10 mouse cellular contexts compared by ENCODE assay signal in the genomic region with DNA sequence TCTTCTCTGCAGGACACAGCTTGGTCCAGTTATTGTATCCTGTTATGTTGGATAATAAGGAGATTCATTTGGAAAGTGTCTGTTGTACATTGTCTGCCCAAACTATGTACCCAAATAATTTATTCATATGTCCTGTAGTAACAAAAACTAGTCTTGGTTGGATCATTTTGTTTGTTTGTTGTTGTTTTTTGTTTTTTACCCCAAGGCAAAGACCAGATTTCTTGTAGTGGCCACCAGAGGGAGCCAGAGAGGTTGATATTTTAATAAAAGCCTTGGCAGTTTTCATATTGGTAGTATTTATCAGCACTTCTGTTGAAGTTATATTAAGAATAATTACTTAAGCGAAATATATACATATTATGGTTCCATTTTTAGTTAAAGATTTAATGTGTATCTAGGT. TPM values are rescaled to one million over a fixed set of nuclear protein-coding genes. Genes with fewer than 3 reads are reported as not detected.
DNase-seq lines count a peak whose midpoint lies in the region; ATAC-seq lines count a peak whose summit lies in the region.
"Had no signal": no experiment of that assay in that cellular context is flagged by ENCODE, and none has a peak within 500 bp of the region (broad histone marks: within the 10 kb centered on the region; RNA-seq: fewer than 3 reads in every experiment).

No protein-coding gene starts in this region.

- H3K27ac ChIP-seq in hindbrain, embryonic 14.5 days = no peak overlapping the region
- no peak overlapping the region for H3K27ac ChIP-seq in hindbrain, embryonic 12.5 days
- H3K27ac ChIP-seq in neural tube, embryonic 11.5 days (ENCODE audit: low read depth, low read length) = no peak overlapping the region
- H3K27ac ChIP-seq in intestine, embryonic 16.5 days (ENCODE audit: low read length) = no peak overlapping the region
- H3K27ac ChIP-seq: stomach, embryonic 15.5 days had no signal

- H3K4me2 ChIP-seq in hindbrain, embryonic 14.5 days (replicated peaks) = no peak overlapping the region
- no peak overlapping the region for H3K4me2 ChIP-seq in hindbrain, embryonic 12.5 days (replicated peaks)
- no peak overlapping the region for H3K4me2 ChIP-seq in neural tube, embryonic 11.5 days (ENCODE audit: low read depth)
- no peak overlapping the region for H3K4me2 ChIP-seq in intestine, embryonic 16.5 days (ENCODE audit: low read depth, low read length)
- H3K4me2 ChIP-seq: stomach, embryonic 15.5 days had no signal

- no peak for ATAC-seq in hindbrain, embryonic 14.5 days (ENCODE audit: low FRiP score)
- no peak for ATAC-seq in hindbrain, embryonic 12.5 days (ENCODE audit: low FRiP score)
- no peak for ATAC-seq in neural tube, embryonic 11.5 days (ENCODE audit: insufficient read depth, low FRiP score, low TSS enrichment)
- ATAC-seq in megakaryocyte-erythroid progenitor cell, adult 5-6 weeks (replicated peaks; ENCODE audit: low FRiP score, low TSS enrichment, poor library complexity, severe bottlenecking) = no peak
- ATAC-seq in intestine, embryonic 16.5 days = no peak

- no peaks in the 10 kb centered on the region for H3K36me3 ChIP-seq in hindbrain, embryonic 14.5 days (replicated peaks; ENCODE audit: control insufficient read depth, insufficient read depth)
- H3K36me3 ChIP-seq in hindbrain, embryonic 12.5 days = no peaks in the 10 kb centered on the region
- H3K36me3 ChIP-seq in neural tube, embryonic 11.5 days (ENCODE audit: control insufficient read depth, insufficient read depth, low read length) = no peaks in the 10 kb centered on the region
- 0 out of 2 replicates have a peak, but pooled peaks cover 3% of the 10 kb centered on the region for H3K36me3 ChIP-seq in intestine, embryonic 16.5 days (ENCODE audit: control insufficient read depth, insufficient read depth, low read length)

- H3K4me3 ChIP-seq in hindbrain, embryonic 14.5 days (replicated peaks; ENCODE audit: low read length) = no peak overlapping the region
- H3K4me3 ChIP-seq in hindbrain, embryonic 12.5 days = no peak overlapping the region
- H3K4me3 ChIP-seq in neural tube, embryonic 11.5 days (ENCODE audit: low read depth, low read length) = no peak overlapping the region
- H3K4me3 ChIP-seq in intestine, embryonic 16.5 days (ENCODE audit: low read length) = no peak overlapping the region
- H3K4me3 ChIP-seq: megakaryocyte, embryonic 14.5 days; stomach, embryonic 15.5 days had no signal

- H3K9me3 ChIP-seq in hindbrain, embryonic 14.5 days (ENCODE audit: control insufficient read depth, low read length) = no peaks in the 10 kb centered on the region
- no peaks in the 10 kb centered on the region for H3K9me3 ChIP-seq in hindbrain, embryonic 12.5 days (replicated peaks)
- H3K9me3 ChIP-seq in neural tube, embryonic 11.5 days (ENCODE audit: control insufficient read depth, low read length) = no peaks in the 10 kb centered on the region
- H3K9me3 ChIP-seq in intestine, embryonic 16.5 days (ENCODE audit: control insufficient read depth, low read length) = no peaks in the 10 kb centered on the region
- H3K9me3 ChIP-seq: megakaryocyte, embryonic 14.5 days; stomach, embryonic 15.5 days had no signal

- no peaks in the 10 kb centered on the region for H3K27me3 ChIP-seq in hindbrain, embryonic 14.5 days (ENCODE audit: control insufficient read depth, insufficient read depth, low read length)
- no peaks in the 10 kb centered on the region for H3K27me3 ChIP-seq in hindbrain, embryonic 12.5 days
- H3K27me3 ChIP-seq in neural tube, embryonic 11.5 days (ENCODE audit: control insufficient read depth, insufficient read depth, low read length) = no peaks in the 10 kb centered on the region
- no peaks in the 10 kb centered on the region for H3K27me3 ChIP-seq in intestine, embryonic 16.5 days (replicated peaks; ENCODE audit: control insufficient read depth, insufficient read depth, low read length)
- H3K27me3 ChIP-seq: stomach, embryonic 15.5 days had no signal

- 21% methylated on average over 1 of the region's 1 CpGs for WGBS in hindbrain, embryonic 14.5 days
- WGBS in hindbrain, embryonic 12.5 days = 16% methylated on average over 1 of the region's 1 CpGs
- 15% methylated on average over 1 of the region's 1 CpGs for WGBS in neural tube, embryonic 11.5 days
- WGBS in intestine, embryonic 16.5 days = 25% methylated on average over 1 of the region's 1 CpGs

- no peak overlapping the region for H3K9ac ChIP-seq in hindbrain, embryonic 14.5 days
- no peak overlapping the region for H3K9ac ChIP-seq in hindbrain, embryonic 12.5 days
- no peak overlapping the region for H3K9ac ChIP-seq in neural tube, embryonic 11.5 days (ENCODE audit: low read length)
- H3K9ac ChIP-seq in intestine, embryonic 16.5 days (ENCODE audit: low read depth, low read length) = no peak overlapping the region
- H3K9ac ChIP-seq: stomach, embryonic 15.5 days had no signal

- no peaks in the 10 kb centered on the region for H3K4me1 ChIP-seq in hindbrain, embryonic 14.5 days (replicated peaks; ENCODE audit: control insufficient read depth, insufficient read depth, low read length)
- peaks cover 1% of the 10 kb centered on the region; the same call in 1 of the 2 replicates for H3K4me1 ChIP-seq in hindbrain, embryonic 12.5 days
- H3K4me1 ChIP-seq in neural tube, embryonic 11.5 days (ENCODE audit: control insufficient read depth, insufficient read depth, low read length) = no peaks in the 10 kb centered on the region
- peaks cover 13% of the 10 kb centered on the region for H3K4me1 ChIP-seq in intestine, embryonic 16.5 days (ENCODE audit: control insufficient read depth, insufficient read depth, low read length)
- H3K4me1 ChIP-seq: megakaryocyte, embryonic 14.5 days had no signal

- DNase-seq in hindbrain, embryonic 14.5 days (ENCODE audit: low spot score) = peak; percentile 78
- DNase-seq in neural tube, embryonic 11.5 days (ENCODE audit: low spot score) = peak; percentile 41
- DNase-seq in neural tube, embryonic 10.5 days (ENCODE audit: extremely low spot score, low spot score) = no peak
- peak; percentile 65 for DNase-seq in adipocyte (ENCODE audit: low spot score)
- DNase-seq in mesoderm, embryonic 11.5 days (ENCODE audit: low read depth, low spot score) = peak; percentile 48

RNA-seq across cellular contexts. Expression of a gene that starts 25.0 kb away (rescaled TPM):
- 13.2 and 15.2 TPM in 2 replicates for polyA plus RNA-seq in hindbrain, embryonic 14.5 days (2014; fragmentation: Nextera tagmentation; extraction: Ambion mirVana)
- 32.6 and 36.2 TPM in 2 replicates for polyA plus RNA-seq in hindbrain, embryonic 12.5 days (2016; fragmentation: Nextera tagmentation; extraction: Ambion mirVana)
- 21.8 and 21.9 TPM in 2 replicates for polyA plus RNA-seq in neural tube, embryonic 11.5 days (2014; fragmentation: Nextera tagmentation; extraction: Ambion mirVana)
- 1.2 TPM in 1 of 2 replicates, not detected in the other for total RNA-seq in megakaryocyte-erythroid progenitor cell, adult 5-6 weeks (2014; fragmentation: Nextera tagmentation)
- 0.34 TPM in 1 of 2 replicates, not detected in the other for total RNA-seq in megakaryocyte-erythroid progenitor cell, adult 5-6 weeks (2017)
- polyA plus RNA-seq in intestine, embryonic 16.5 days (2015; fragmentation: Nextera tagmentation; extraction: Ambion mirVana) = 56.8 and 60.7 TPM in 2 replicates
